Mouse (Mus musculus): ENCODE measurements around the gene Olfr1276.

Olfr1276 gene

GRCm38 (mm10) chr2:111254216-111254615, at the start of gene Olfr1276:
Gene Olfr1276 (plus strand): TSS chr2:111254516.
- no peak for DNase-seq

- no peak for DNase-seq
Measured at GRCm38 (mm10) chr2:111229502-111229901, 24.8 kb upstream of the Olfr1276 start, which contains the start of gene 4930430A15Rik. Gene 4930430A15Rik (minus strand): TSS chr2:111229602.

GRCm38 (mm10) chr2:111235186-111235585, 19.1 kb upstream of the Olfr1276 start, which contains the start of gene Olfr1275:
Gene Olfr1275 (minus strand): TSS chr2:111235286.
- DNase-seq, result no peak

- no peak for DNase-seq
Measured at GRCm38 (mm10) chr2:111274006-111274405, 19.7 kb downstream of the Olfr1276 start, which contains the start of gene Olfr1277. Gene Olfr1277 (minus strand): TSS chr2:111274106.

- no peak for DNase-seq
Measured at GRCm38 (mm10) chr2:111289836-111290235, 35.5 kb downstream of the Olfr1276 start, which contains the start of gene Olfr1278. Gene Olfr1278 (plus strand): TSS chr2:111290136.

- DNase-seq, result no peak
Measured at GRCm38 (mm10) chr2:111298541-111298940, 44.2 kb downstream of the Olfr1276 start.

GRCm38 (mm10) chr2:111300374-111300773, 46.1 kb downstream of the Olfr1276 start, which contains the start of gene Olfr1279:
Gene Olfr1279 (plus strand): TSS chr2:111300635.
- DNase-seq, result no peak

Measured in kidney, adult 11 months (tissue).